Mouse (Mus musculus) liver (tissue): ENCODE measurements around the gene Kcnma1.
A peak's percentile ranks its signal among the peaks of the same experiment; 100 is the strongest.

ENCODE experiments used
- DNase-seq: peaks from one replicate; pipeline ENCODE4 v3.0.0-alpha.2; 2020; ENCODE audit warnings: mixed read lengths

Gene Kcnma1

GRCm38 (mm10) chr14:23848529-23849141 lies 165.7 kb downstream of the Kcnma1 start:
- DNase-seq: no peak

DNA sequence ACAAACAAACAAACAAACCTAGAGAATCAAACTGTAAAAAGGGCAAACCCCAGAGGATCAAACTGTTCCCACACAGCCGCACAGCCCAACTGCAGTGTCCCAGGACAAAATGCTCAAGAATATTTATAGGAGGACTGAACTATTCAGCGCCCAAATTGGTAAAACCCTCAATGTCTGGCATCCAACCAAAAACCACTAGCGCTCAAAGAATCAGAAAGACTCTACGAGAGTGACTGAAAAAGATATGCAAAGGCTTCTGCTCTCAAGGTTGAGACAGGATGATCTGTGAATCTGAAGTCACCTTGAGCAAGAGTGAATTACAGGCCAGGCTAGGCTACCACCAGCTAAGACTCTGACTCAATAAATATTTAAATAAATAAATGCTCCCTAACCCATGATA lies 167.6 kb downstream of the Kcnma1 start:
- no peak for DNase-seq

GRCm38 (mm10) chr14:23842025-23842424 lies 172.3 kb downstream of the Kcnma1 start:
- no peak for DNase-seq

DNA sequence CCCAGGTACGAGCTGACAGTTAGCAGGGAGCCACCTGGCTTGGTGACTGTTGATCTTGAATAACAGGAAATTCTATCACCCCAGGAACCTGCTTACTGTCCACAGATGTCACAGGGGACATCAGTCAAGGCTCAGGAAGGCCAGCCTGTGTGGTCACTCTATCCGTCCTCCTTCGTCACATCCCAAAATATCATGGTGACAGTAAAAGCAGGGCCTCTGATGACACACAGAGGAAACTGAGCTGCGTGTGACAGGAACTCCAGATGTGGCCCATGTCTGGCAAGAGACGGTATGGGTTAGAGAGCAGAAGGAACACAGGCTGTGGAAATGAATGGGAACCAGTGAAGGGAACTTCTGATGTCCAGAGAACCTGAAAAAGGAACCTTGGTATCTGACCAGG lies 174.7 kb downstream of the Kcnma1 start:
- DNase-seq: no peak

DNA sequence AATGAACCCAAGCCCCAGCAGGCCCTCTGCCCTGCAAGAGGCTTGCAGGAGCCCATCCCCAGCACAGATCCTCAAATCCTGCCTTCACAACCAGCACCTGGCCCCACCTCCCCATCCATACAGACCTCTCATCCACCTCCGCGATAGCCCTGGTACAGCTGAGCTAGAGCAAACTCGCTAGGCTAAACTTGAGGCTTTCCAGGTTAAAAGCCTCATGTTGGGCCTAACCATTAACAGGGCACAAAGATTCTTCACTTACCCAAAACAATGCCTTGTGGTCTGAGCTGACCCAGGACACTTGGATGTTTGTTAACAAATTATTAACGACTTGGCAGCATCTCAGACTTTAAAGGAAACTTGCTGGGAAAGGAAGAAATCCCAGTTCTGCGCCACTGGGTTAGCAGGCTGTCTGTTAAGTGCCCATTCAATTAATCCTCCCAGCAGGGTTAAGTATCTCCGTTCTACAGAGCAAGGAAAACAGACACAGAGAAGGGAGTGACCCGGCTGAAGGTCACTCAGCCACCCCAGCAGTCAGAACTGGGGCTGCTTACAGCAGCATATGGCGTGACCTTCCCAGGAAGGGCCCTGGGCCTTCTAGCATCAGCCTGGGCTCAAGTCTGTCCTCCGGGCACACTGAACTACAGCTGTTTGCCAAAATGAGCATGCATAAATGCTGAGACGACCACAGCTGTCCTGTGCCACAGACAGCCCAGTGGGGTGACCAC lies 178.7 kb downstream of the Kcnma1 start:
- DNase-seq: no peak

GRCm38 (mm10) chr14:23831284-23831683 lies 183.0 kb downstream of the Kcnma1 start:
- no peak for DNase-seq

- DNase-seq: no peak
Measured at GRCm38 (mm10) chr14:23830316-23830715, 184.0 kb downstream of the Kcnma1 start.

DNA sequence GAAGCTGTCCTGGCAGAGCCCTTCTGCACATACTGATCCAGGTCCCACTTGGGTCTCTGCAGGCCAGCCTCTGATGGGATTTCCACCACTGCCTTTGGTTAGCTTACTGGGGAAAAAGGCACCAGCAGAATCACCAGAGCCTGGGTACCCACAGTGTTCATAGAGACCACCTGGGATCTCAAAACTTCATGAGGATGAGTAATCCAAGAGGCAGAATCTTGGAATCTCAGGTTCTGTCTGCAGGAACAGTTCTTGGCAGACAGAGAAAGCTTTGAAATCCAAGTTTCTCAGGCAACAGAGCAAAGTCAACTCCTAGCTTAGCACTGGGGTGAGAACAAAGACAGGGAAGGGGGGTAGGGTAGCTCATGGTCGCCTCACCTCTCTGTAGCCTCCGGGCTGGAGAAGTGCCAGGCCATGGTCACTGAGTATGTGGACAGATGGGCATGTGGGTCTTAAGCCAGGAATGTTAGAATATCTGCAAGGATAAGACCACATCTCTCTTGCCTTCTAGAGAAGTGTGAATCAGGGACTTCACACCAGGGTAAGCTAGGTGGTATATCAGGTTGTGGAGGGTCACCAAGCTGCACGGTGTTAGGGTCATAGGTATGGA lies 185.5 kb downstream of the Kcnma1 start:
- no peak for DNase-seq

GRCm38 (mm10) chr14:23824937-23825336 lies 189.4 kb downstream of the Kcnma1 start:
- DNase-seq: peak; percentile 4

- no peak for DNase-seq
Measured at GRCm38 (mm10) chr14:23824267-23824666, 190.0 kb downstream of the Kcnma1 start.

GRCm38 (mm10) chr14:23817585-23817984 lies 196.7 kb downstream of the Kcnma1 start:
- DNase-seq: no peak

- DNase-seq: no peak
Measured at GRCm38 (mm10) chr14:23810081-23810480, 204.2 kb downstream of the Kcnma1 start.

DNA sequence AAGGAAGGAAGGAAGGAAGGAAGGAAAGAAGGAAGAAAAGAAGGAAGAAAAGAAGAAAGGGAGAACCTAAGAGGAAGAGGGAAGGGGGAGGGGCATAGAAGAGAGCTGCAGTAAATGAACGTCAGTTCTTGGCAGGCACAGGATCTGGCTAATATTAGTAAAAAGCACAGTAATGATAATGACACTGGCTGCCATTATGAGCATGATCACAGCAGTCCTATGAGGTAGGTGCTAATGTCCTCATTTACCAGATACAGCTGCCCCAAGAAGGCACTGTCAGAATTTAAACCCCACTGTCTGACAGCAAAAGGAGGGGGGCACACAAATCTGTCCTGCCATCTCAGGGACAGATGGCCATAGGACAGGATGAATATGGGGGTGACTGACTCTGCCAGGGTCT lies 205.2 kb downstream of the Kcnma1 start:
- DNase-seq: no peak

- no peak for DNase-seq
Measured at GRCm38 (mm10) chr14:23806378-23806777, 207.9 kb downstream of the Kcnma1 start.

- no peak for DNase-seq
Measured at GRCm38 (mm10) chr14:23796878-23797277, 217.4 kb downstream of the Kcnma1 start.

DNA sequence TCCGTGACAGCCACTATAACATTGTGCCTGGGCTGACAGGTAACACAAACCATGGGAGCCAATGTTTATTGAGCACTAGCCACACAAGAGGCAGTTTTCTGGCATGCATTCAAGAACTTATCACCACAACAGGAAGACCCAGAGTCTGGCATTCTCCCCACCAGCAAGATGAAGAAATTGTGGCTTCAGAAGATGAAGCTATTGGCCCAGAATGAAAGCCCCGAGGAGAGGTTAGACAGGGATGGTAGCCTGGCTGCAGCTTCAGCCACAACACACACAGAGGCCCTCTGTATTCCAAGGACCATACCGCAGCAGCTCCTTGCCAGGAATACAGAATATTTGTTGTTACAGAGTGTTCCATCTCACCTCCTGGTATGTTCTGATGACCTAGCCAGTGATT lies 221.6 kb downstream of the Kcnma1 start:
- no peak for DNase-seq

DNA sequence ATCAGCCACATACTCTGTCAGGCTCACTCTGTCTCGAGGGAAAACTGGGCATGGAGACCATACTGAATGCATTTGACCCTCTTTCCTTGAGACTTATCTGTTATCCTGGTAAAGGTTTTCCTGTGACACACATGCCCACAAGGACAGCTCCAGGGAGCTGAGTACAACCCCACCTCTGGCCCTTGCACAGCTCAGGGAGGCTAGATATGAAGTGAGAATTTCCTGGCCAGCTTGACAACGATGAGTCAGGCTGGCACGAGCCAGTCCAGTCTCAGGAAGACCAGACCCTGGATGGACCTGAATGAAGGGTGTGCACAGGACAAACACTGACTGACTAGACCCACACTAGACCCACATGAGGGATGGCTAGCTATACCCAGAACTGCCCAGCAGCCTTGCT lies 222.2 kb downstream of the Kcnma1 start:
- DNase-seq: no peak

- peak; percentile 38 for DNase-seq
Measured at GRCm38 (mm10) chr14:23791261-23791691, 223.0 kb downstream of the Kcnma1 start.

DNA sequence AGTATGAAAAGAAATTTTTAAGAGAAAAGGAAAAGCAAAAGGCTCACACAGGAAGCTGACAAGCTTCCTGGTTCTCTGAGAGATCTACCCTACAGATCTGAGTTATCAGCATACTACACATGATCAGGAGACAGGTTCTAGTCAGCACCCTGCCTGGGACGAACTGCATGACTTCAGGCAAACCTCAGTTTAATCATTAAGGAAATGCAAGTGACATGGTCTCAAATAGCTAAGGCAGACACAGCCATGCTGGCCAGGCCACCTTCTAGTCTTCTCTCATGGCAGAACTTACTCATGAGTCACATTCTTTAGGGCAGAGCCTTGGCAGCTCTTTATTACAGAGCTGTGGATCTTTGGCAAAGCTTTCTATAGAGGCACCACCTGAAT lies 227.6 kb downstream of the Kcnma1 start:
- DNase-seq: no peak

- DNase-seq: no peak
Measured at GRCm38 (mm10) chr14:23785921-23786686, 228.2 kb downstream of the Kcnma1 start.

GRCm38 (mm10) chr14:23782845-23783609 lies 231.3 kb downstream of the Kcnma1 start:
- DNase-seq: no peak

DNA sequence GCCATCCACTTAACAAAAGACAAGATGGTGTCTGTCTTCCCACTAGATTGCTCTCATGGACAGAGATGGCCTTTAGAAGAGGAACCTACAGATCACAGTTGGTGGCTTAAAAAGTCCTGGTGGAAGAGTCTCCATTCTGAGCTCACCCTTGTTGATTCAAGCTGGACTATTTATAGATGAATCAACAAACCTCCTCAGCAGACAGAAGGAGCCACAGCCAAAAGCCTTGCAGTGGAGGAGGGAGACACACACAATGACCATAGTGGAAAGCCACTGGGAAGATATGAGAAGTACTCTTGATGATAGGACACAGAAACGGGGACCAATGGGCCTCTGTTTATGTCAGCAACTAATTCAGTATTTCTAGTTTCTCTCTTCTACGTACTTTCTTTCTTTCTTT lies 239.7 kb downstream of the Kcnma1 start:
- no peak for DNase-seq

GRCm38 (mm10) chr14:23772685-23773084 lies 241.6 kb downstream of the Kcnma1 start:
- no peak for DNase-seq
